Mouse (Mus musculus) spleen, postnatal 10 days (tissue): ENCODE results near the gene Glb1.
"Not testable (repeated sequence)": the region's sequence is repeated elsewhere in the genome, so short reads cannot be mapped to it uniquely, and the experiment has no call there.

Experiments used
- DNase-seq, 2 experiments: peaks; one replicate each; pipeline ENCODE4 v3.0.0; 2021 to 2022; ENCODE audit warnings: low spot score in 2 of 2

Gene Glb1

GRCm38 (mm10) chr9:114400949-114401684 lies at the start of gene Glb1, which contains the start of gene Tmppe:
Gene Glb1 (plus strand): TSS chr9:114401076.
Gene Tmppe (plus strand): TSS chr9:114401105.
- DNase-seq, result peak; percentile 61 to 78

DNA sequence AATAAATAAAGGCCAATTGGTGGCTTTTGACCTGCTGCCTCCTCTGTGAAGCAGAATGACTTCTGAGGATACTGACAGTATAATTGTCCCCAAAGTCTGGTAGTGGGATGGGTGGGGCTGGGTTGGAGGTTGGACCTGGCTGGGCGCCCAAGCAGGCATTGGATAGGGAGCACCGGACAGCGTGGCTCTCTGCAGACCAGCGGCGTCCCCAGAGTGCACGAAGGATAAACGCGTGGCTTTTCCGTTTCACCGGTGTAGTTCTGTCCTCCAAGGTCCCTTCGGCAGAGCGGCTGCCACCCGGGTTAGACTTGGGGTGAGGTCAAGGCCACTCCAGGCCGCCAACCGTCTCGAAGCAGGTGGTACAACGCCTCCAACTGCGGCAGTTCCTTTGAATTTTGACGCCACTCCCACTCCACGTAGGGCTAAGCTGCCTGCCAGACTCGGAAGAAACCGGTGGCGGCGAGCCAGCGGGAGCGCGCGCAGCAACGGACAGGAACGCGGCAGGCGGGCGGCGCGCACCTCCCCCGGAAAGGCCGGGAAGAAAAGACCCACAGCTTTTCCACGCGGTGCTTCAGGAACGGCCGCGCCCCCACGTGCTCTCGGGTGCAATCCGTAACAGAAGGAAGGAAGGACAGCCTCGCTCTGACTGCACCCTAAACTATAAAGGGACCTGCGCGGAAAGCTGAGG lies 32.9 kb upstream of the Glb1 start:
- peak; percentile 29 to 71 for DNase-seq

GRCm38 (mm10) chr9:114368471-114368858 lies 32.4 kb upstream of the Glb1 start:
- no peak for DNase-seq

GRCm38 (mm10) chr9:114369389-114369788 lies 31.5 kb upstream of the Glb1 start:
- DNase-seq, result not testable (repeated sequence)

GRCm38 (mm10) chr9:114371717-114372116 lies 29.2 kb upstream of the Glb1 start:
- peak in 1 of 2 experiments; percentile 48 for DNase-seq

- no peak for DNase-seq
These were observed 25.5 kb upstream of the Glb1 start for GRCm38 (mm10) chr9:114375276-114375962.

DNA sequence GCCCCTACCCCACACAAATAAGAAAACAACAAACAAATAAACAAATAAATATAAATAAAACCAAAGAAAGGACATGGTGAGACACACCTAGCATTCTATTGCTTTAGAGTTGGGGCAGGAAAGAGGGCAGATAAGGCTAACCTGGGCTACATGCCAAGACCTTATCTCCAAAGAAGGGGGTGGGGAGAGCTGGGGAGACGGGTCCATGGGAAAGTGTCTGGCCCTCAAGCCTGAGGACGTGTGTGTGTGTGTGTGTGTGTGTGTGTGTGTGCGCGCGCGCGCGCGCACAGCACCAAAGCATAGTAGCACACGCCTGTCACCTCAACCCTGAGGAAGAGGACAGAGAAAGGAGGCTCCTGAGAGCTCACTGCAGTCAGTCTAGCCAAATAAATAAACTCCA lies 23.7 kb upstream of the Glb1 start:
- no peak for DNase-seq

DNA sequence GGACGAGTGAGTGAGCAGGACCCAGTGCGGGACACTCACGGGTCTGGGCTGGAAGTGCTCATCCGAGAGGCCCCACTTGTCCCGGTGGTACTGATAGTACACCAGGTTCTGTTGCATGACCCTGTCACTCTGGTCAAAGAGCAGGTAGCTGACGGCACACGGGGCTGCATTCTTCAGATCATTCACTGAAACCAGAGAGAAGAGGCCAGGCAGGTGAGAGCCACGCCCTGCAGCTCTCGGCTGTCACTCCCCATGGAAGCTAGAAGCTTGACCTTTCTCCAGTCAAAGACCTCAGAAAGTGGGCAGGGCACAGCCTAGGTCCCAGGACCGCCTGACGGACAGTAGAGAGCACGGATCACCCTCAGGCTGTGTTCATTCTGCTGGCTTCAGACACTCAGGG lies 21.0 kb upstream of the Glb1 start:
- no peak for DNase-seq

- no peak for DNase-seq
These were observed 19.8 kb upstream of the Glb1 start for GRCm38 (mm10) chr9:114380881-114381733.

DNA sequence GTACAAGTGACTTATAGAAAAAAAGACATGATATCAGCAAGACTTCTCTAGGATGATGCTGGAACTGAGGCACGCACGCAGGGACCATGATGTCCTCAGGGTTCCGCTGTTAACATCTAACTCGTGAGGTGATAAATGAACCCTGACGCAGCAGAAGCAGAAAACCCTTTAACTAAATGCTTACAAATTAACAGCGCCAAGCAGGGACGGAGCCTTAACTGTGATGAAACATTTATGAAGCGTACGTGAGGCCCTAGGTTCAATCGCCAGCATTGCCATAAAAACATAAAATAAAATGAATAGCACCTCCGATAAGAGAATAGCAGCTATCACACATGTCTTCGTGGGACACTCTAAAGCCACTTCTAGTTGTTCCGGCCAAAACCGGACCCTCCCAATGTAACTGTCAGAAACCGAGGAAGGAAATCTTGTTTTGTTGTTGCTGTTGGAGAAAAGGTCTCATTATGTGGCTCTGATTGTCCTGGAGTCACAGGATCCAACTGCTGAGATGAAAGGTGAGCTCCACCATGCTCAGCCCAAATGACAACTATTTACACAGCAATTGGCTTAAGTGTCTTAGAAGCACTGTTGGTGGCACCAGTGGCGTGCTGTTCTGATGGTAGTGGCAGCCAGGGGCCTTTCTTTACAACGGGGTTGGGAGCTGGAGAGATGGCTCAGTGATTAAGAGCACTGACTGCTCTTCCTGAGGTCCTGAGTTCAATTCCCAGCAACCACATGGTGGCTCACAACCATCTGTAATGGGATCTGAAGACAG lies 17.8 kb upstream of the Glb1 start:
- no peak for DNase-seq

DNA sequence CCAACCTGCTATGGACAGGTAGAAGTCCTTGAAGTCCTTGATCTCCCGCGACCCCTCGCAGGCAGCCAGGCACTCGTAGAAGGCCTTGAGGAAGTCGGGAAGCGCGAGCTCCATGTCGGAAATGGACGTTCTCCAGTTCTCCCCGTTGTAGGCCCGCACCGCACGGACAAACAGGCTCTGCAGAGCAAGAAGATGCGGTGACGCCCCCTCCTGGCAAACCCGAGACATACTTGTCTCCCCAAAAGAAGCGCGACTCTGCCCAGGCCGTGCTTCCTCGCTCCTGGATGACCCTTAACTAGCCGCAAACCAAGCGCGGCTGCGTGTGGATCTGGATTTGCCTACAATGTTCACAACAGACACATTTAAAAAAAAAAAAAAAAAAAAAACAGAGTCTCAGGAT lies 16.2 kb upstream of the Glb1 start:
- no peak for DNase-seq

- no peak for DNase-seq
These were observed 15.7 kb upstream of the Glb1 start for GRCm38 (mm10) chr9:114385160-114385559.

- DNase-seq, result no peak
These were observed 13.8 kb upstream of the Glb1 start for GRCm38 (mm10) chr9:114387086-114387485.

DNA sequence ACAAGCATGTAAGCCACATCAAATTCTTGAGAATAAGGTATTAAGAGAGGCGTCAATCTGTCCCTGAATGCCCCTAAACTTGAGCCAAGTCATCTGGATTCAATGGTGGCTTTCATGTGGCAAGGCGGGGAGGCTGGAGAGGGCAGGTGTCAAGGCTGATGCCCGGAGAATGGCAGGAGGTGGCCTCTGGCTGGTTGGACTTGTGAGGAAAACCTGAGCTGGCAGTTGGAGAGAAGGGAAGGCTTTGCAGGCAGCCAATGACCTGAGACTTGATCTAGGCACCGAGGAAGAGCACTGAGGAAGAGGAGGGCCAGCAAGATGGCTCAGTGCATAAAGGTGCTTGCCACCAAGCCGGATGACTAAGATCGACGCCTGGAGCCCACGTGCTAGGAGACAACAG lies 12.6 kb upstream of the Glb1 start:
- DNase-seq, result no peak

DNA sequence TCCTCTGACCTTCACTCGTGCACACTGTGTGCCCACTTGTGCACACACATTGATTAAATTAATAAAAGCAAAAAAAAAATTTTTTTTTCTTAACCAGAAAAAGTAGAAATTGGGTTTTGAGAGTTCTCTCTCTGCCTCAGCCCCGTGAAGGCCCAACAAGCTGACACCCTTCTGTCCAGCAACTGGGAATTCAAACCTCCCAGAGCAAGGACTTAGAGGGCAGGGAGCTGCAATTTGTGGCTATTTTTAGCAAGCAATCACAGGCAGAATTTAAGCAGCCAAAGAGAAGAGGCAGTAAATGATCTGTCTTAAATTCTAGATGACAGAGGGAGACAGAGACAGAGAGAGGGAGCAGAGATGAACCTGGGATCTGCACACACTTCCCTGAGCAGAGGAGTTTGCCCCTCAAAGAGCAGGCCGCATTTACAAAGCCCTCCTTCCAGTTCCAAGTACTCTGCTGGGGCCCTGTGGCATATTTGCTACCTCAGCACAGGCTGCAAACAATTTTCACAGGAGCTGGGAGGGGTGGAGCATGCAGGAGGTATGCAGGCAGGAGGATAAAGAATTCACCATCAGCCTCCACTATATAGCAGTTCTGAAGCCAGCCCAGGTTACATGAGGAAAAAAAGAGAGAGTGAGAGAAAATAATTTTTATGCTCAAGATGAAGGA lies 12.0 kb upstream of the Glb1 start:
- no peak for DNase-seq

GRCm38 (mm10) chr9:114389371-114389904 lies 11.4 kb upstream of the Glb1 start:
- no peak for DNase-seq

DNA sequence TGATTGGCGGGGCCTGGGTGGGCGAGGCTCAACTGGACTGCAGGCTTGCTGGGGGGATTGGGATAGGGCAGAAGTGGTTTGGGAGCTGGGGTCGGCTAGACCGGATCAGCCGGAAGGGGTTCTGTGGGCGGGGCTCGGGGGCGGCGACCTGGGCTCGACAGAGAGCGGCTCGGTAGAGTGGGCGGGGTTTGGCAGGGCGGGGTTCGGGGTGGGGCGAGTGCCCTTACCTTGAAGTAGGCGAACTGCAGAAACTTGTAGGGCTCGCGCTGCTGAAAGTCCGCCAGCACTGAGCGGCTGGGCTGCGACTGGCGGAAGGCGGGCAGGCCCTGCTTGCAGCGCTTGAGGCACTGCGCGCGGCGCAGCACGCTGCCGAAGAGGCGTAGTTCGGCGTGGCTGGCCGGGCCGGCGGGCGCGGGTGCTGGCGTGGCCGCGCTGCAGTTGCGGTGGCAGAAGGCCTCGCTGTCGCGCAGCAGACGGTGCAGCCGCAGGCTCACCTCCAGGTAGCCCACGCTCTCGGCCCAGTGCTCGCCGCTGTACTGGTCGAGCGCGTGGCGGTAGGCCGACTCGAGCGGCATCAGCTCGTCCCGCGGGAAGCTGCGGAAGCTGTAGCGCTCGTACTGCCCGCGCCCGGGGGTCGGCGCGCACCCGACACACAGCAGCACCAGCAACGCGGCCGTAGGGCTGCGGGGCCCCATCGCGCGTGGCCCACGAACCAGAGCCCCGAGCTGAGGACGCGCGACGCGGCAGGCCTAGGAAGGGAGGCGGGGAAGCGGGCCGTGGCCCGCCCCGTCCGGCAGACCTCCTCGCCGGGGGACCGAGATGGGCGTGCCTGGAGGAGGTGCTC lies 10.7 kb upstream of the Glb1 start, which contains the start of gene Crtap:
Gene Crtap, minus strand, starts transcription at position 771 of the 844 bp plus-strand sequence.
- peak; percentile 42 to 74 for DNase-seq

GRCm38 (mm10) chr9:114390749-114391075 lies 10.2 kb upstream of the Glb1 start:
- DNase-seq, result no peak

GRCm38 (mm10) chr9:114394136-114394535 lies 6.7 kb upstream of the Glb1 start:
- not testable (repeated sequence) for DNase-seq
